Mouse (Mus musculus): ENCODE results near the gene BC030867.

GRCm38 (mm10) chr11:102311966-102312365, 63.3 kb downstream of the BC030867 start:
- TF ChIP-seq MAX (IDR thresholded peaks at IDR 0.05; ENCODE audit: low read length) (no peak), POLR2A (IDR thresholded peaks at IDR 0.05; ENCODE audit: control insufficient read depth in 1 of 2, insufficient read depth in 1 of 2, low read depth in 1 of 2, low read length in 2 of 2, poor library complexity in 1 of 2) (no peak)
